Mouse (Mus musculus) layer of hippocampus, postnatal 25 days (tissue): Measurements from ENCODE around the gene 6430628N08Rik. TPM values are rescaled to one million over a fixed set of nuclear protein-coding genes. Genes with fewer than 3 reads are reported as not detected.

Source experiments
- DNase-seq, 2 experiments: peaks; one replicate each; pipeline ENCODE4 v3.0.0; 2022; ENCODE audit warnings: mixed read lengths in 2 of 2, low spot score in 1 of 2; ENCODE audit errors: extremely low spot score in 1 of 2
- total RNA-seq, 2 experiments: library from RNA; stranded (reverse); gene quantifications; 2 replicates each; pipeline ENCODE4 v1.2.3; 2021

The 6430628N08Rik gene
- total RNA-seq, 2 experiments from 2014 or later: 0.22 TPM; not detected in 1

DNA sequence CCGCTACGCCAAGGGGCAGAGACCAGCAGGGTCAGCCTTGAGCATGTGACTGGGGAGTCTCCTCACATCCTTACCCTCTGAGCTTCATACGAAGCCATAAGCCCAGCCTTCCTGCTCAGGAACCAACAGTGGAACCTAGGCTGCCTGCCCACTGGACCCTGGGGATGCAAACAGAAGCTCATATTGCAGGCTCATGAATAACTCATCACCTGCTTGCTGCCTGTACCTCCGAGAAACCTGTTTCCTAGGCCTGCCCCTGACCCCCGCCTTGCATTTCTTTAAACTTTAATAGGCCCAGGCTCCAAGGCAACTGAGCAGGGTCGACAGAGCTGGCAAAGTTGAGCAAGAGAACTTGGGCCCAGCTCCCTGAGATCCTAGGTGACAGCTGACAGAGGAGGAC is 6.4 kb upstream of the 6430628N08Rik start, which contains the start of gene Kncn:
TSS of gene Kncn (plus strand) at position 379 of the 400 bp plus-strand sequence.
- no peak for DNase-seq

DNA sequence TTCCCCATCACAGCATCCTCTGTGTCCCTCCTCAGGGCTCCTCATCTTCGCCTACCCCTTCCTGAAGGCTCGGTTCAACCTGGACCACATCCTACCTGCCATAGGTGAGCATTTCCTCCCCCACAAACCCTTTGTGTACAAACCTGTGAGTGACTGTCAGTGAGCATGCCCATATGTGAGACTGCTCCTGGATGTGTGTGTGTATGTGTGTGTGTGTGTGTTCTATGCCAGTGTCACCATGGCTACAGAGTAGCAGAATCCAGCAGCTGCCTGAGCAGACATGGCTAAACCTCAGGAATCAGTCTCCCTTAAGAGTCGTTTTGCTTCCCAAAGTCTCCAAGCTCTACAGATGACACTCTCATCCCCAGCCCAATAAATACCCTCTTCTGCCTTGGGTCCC is 4.6 kb upstream of the 6430628N08Rik start:
- DNase-seq: no peak

DNA sequence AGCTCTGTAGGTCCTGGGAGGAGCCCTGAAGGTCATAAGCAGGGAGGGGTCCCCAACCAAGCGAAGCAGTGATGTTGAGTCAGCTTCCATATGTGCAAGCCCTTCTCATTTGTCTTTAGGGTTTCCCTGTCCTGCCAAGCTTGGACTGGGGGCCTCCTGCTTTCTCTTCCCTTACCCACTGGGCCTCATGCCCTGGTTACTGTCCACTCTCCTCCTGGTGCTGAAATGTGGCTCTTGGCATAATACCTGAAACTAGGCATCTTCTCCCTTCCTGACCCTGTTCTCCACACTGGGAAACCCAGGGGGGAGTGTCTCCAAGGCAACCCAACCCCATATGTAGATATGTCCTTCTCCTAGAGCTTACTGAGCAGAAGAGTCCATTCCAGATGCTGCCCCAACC is 3.6 kb upstream of the 6430628N08Rik start:
- DNase-seq: no peak

DNA sequence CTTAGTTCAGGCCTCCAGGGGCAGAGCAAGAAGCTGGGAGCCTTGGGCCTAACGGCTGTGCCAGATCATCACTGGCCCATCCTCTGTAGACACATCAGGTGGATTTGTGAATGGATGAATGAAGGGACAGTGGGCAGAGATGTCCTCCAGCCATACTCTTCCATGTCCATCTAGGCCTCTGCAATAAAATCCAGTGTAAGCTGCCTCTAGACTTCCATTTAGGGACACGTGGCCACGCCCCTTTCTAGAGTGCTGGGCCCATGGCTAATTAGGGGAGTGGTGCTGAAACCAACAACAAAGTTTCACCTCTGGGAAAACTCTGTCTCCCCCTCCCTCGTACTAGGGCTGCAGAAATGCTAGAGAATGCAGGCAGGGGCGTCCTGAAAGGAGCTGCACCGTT is 399 bp upstream of the 6430628N08Rik start:
- DNase-seq: no peak

DNA sequence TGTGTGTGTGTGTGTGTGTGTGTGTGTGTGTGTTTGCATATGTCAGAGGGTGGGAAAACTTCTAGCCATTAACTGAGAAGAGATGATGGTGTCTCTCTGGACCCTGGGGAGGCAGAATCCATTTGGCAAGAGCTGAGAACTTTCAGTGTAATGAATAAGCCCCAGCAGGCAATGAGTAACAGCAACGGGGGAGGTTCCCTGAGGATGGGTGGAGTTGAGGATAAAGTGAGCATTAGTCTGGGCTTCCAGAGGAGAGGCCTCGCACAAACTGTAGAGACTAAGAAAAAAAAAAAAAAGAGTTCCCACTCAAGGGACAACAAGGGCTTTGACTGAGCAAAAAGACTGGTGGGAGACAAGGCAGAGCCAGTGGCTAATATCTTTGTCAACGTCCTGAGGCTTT is 3.8 kb downstream of the 6430628N08Rik start:
- no peak for DNase-seq

DNA sequence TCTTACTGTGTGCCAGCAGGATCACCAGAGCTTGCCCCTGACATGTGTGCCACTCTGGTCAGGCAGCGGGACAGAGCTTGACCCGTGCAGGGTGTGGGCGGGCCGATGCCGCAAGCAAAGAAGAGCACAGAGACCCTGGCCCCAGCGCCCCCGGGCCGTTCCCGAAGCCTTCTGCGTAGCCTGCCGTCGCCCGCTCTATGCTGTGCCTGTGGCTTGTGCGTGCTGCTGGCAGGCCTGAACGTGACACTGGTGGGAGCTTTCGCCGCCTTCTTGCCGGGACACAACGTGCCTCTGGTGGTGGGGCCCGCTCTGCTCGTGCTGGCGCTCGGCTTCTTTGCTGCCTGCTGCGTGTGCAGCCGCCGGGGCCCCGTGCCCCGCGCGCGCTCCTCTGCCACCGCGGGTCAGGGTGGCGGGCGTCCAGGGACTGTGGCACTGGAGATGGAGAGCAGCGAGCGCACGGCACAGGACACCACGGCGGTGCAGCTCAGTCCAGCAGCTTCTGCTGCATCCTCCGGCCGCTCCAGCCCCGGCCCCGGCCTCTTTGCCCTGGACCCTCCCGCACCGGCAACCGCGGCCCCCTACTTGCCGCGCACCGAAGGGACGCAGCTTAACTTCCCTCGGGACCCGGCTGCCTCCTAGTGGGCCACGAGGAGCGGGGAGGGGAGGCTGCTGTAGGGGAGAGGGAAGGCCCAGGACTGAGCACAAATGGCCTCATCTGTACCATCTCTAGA is 7.6 kb downstream of the 6430628N08Rik start:
- no peak for DNase-seq

DNA sequence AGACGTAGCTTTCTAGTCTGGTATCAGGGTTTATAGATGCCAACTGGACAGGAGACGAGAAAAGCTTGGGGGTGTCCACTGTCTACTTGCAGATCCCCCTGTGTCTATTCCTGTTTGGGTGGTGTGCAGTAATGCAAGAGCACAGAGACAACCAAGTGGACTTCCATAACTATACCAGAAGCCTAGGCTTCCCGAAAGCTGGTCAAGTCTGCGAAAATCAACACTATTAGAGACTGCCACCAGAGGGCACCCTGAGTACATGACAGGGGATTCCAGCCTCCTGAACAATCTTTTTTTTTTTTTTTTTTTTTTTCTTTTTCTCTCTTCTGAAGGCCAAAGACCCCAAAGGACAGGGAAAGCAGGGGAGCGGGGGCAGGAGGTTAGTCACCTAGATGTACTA is 12.4 kb downstream of the 6430628N08Rik start:
- DNase-seq: peak; percentile 80 to 97

DNA sequence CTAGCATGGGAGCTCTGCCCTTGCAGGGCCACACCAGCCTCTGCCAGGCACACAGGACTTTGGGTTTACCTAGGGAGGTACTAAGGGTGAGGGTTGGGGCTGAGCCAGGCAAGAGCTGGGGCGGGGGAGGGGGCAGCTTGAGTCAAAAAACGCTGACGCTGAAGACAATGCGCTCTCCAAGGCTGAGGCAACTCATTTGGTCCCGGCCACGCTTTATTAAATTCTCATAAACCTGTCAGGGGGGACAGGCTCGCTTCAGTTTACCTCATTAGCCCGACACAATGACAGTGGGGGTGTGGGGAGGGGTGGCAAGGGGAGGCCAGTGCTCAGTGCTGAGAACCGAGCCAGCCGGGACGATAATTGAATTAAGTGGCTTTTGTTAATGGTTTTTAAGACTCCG is 13.9 kb downstream of the 6430628N08Rik start:
- no peak for DNase-seq

DNA sequence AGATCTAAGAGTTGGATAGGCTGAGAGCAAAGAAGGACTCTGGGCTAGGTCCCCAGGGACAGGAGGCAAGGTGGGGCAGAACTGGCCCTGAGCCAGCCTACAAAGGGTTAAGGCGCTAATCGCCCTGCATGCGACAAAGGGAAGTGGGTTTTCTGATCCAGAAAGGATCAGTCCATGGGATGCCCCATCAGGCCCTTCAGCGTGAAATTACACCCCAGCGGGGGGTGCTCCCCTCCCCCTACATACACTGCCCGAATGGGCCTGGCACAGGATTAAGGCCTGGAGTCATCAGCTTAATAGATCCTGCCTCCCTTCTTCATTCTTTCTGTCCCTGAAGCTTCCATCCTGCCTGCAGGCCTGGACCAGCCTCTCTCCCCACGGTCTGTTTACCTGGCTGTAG is 15.2 kb downstream of the 6430628N08Rik start:
- no peak for DNase-seq

DNA sequence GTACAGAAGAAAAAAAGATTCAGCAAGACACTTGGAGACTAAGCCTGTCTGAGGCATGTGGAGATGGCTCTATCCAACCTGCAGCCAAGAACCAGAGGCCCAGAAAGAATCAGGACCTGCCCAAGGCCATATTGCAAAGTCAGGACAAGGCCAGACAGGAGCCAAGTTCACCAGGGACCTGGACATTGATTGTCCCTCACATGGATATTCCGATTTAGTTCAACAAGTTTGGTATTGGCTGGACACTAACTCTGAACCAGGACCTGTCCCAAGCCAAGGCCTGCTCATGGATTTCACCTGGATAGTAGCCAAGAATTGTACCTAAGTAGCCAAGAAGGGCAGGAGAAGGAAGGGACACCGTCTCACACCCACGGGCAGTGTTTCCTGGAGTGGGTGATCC is 16.3 kb downstream of the 6430628N08Rik start:
- DNase-seq: no peak

DNA sequence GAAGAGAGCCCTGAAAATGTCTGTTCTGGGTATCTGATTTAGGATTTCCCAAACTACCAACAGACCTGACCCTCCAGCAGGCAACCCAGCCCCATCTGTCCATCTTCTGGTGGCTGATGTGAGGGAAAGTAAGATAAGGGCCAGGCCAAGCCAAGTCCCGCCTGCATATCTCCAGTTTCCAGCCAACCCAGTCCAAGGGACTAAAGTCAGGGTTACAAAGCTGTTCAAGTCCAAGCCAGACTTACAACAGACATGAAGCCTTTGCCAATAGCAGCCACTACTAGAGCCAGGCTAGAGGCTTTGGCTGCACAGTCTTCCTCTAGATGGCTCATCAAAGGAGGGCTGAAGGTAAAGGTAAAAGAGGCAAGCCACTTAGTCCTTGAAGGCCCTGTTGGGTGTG is 17.5 kb downstream of the 6430628N08Rik start:
- DNase-seq: no peak

DNA sequence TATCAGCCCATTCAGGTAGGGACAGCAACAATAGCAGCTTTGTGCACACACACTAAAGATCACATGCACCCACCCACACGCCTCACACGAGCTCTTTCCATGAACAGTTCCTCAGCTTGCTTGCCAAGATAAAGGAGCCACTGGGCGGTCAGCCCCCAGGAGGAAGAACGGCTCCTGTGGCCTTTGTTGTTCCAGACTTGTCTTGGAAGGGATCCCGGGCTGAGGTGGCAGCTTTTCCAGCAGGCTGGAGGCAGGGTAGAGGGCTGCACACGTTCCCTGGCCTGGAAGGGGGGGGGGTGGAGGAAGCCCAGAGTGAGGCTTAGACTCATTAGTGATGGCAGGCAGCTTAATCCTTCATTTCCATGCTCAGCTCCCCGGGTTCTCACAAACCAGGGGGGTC is 18.2 kb downstream of the 6430628N08Rik start:
- DNase-seq: no peak

DNA sequence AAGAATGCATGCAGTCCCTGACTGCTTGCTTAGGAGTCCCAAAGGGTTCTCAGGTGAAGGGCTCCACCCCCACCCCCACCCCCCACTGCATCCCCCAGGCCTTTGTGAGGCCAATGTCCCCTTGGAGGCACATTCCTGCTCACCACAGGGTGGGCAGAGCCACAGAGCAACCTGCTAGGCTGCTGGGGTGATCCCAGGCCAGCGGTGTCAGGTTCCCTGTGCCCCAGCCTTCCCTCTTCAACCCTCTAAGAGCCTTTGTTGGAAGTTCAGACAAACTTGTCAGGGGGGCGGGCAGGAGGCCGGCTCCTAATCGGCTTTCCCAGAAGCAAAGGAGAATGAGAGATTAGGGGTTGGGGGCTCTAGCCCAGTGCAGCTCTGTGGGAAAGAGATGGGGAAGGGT is 21.1 kb downstream of the 6430628N08Rik start:
- no peak for DNase-seq

DNA sequence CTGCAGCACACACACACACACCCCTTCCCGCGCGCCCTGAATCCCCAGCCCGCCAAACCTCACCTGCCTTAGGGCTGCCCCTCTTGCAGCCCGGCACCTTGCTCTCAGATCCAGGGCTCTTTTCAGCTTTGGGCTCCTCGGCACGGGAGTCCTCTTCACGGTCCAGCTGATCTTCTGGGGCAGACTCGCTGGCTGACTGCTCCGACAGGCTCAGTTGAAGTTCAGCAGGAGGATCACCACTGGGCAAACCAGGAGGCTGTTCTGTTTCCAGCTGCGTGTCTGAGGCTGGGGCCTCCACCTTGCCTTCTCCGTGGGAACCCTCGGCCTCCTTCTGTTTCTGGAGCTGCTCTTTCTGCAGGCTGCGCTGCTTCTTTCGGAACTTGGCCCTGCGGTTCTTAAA is 29.4 kb downstream of the 6430628N08Rik start:
- DNase-seq: no peak

DNA sequence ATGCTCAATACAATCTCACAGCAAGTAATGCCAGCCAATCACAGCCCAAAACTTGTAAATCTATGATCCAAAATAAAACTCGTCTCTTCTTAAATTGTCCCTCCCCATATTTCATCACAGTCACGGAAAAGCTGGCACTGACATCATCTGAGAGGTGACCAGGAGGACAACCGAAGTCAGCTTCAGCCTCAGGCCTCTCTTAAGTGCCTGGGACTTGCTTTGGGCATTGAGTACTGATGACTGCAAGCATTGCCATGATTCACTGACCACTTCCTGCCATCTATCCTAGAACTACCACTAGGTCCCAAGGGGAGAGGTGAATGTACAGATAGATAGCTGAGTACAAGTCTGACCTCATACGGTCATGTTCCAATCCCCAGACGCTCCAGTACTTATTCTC is 32.2 kb downstream of the 6430628N08Rik start:
- DNase-seq: no peak

DNA sequence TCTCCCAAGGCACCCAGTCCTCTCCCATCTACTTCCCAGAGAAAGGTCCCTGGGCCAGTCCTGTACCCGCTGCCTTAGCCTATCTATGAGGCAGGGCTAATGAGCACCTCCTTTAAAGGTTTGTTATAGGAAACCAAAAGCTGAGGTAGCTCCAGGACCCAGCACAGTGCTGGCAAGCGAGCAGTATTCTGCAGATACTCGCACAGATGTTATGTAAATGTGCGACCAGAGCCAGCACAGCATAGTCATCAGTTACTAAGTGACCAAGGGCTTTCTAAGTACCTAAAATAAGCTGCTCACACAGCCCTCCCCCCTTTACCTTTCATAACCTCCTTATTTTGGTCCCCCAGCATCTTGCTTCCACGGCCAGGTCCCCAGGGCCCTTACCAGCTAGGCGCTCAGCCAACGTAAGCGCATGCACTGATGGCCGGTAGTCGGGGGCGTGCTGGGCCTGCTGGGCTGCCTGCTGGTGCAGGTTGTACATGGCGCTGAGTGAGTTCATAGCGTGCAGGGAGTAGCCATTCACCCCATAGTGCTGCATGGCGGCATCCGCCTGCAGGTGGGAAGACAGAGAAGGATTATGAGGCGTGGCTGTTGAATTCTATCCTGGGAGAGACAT is 32.9 kb downstream of the 6430628N08Rik start:
- DNase-seq: no peak

DNA sequence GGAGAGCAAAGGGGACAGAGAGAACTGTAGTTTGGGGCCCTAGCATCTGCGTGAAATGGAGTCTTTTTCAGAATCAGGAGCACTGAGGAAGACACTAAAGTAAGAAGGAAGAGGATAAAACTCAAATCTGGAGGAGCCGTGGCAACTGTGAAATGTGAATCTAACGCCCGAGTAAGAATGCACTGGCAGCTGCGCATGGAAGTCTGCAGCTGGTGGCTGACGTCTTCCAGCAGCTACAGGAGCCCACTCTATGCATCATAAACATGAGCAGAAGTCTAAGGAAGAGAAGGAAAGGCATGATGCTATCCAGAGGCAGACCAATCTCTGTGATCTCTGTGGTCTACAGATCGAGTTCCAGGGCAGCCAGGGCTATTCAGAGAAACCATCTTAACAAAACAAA is 37.2 kb downstream of the 6430628N08Rik start:
- no peak for DNase-seq

DNA sequence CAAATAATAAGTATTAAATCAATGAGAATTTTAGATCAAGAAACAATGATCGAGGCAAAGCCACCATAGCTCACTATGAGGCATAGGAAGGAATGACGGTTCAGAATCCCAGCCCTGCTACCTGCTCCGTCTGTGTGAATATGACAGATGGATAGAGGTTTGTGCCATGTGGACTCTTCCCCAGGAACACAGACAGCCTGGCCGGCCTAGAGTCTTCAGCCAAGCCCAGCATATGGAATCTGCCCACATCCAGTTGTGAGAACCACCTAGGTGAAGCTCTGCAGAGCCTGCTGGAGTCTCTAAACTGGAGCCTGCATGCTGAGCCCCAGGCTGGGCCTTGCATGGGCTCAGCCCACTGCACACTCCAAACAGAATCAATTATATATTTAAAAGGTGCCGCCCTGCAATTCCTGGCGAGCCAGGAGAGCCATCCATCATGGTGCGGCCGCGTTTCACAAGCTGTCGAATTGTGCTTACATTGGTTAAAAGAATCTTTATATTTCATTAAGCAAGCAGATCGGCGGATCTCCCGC is 41.2 kb downstream of the 6430628N08Rik start:
- no peak for DNase-seq

DNA sequence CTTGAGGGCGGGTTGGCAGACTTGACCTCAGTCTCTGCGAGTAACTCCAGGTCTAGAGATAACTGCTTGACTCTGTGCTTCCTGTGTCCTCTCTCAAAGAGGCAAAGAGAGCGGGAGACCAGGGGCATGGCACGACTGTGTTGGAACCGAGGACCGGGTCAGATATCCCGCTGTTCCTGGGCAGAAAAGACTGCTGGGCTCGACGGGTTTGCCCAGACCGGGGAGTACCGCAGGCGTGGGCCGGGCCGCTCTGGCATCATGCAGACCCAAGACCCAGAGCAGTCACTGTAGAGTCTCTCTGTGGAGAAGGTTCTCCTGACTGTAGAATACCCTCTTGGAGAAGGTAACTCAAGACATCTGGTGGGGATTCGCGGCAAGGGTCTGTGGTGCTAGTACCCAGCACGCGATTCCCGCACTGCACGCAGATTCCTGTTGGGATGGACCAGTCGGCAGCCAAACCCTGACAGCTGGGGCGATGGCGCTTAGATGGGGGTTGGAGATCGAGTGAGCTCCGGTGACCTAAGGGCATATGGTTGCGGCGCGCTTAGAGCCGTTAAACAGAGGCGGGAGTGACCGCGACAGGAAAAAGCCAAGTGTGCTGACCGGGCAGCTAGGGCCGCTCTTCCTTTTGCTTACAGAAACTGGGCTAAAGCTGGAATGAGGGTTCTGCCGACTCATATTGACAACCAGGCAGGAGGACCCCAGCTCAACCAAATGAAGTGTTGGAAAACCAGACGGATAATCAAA is 45.5 kb downstream of the 6430628N08Rik start:
- DNase-seq: no peak

DNA sequence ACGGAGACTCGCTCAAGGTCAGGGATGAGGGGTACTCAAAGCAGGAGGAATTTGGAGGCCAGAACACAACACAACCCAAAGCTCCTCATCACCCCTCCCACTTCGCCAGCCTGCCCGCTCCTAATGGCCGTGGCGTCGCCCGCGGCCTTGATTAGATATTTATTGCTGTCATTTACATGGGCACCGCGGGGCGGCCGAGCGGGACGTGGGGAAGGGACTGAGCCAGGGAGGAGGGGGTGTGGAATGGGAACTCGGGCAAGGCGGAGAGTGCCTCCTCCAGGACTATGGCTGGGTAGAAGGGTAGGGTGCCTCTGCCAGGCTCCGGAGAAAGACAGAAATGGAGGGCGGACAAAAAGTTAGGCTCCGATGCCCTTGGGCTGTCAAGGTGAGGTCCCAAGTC is 46.2 kb downstream of the 6430628N08Rik start:
- no peak for DNase-seq
